Mouse (Mus musculus): ENCODE measurements around the gene Ninj2.

- no peak for TF ChIP-seq GATA1 (IDR thresholded peaks at IDR 0.05; ENCODE audit: borderline replicate concordance, low read length)
- no peak for TF ChIP-seq FLI1 (IDR thresholded peaks at IDR 0.05; ENCODE audit: low read length)
These were observed 55.7 kb downstream of the Ninj2 start for GRCm38 (mm10) chr6:120148716-120149392.

Data from megakaryocyte, embryonic 14.5 days (primary cell).